Mouse (Mus musculus): ENCODE data around the gene Jhy. TPM values are rescaled to one million over a fixed set of nuclear protein-coding genes. Genes with fewer than 3 reads are reported as not detected.

Jhy gene
- total and polyA plus RNA-seq, 2 experiments from 2014 or later: 0.99 to 1.1 TPM

GRCm38 (mm10) chr9:40870331-40870730, 93.6 kb downstream of the Jhy start:
- DNase-seq (ENCODE audit: low spot score): no peak
- H3K9me3 ChIP-seq (ENCODE audit: low read length): no peaks in the 10 kb centered on the region
- ATAC-seq: no peak
- 85% methylated on average over 5 of the region's 5 CpGs for WGBS
- no peak overlapping the region for H3K27ac ChIP-seq
- H3K4me2 ChIP-seq (ENCODE audit: low read depth, low read length): no peak overlapping the region
- H3K4me3 ChIP-seq (ENCODE audit: low read length): no peak overlapping the region
- peaks cover 60% of the 10 kb centered on the region for H3K27me3 ChIP-seq (ENCODE audit: insufficient read depth, low read length)
- H3K4me1 ChIP-seq (ENCODE audit: insufficient read depth, low read length): no peaks in the 10 kb centered on the region
- TF ChIP-seq CTCF (IDR thresholded peaks at IDR 0.05; ENCODE audit: low read depth): no peak
- H3K36me3 ChIP-seq (ENCODE audit: insufficient read depth, low read length): no peaks in the 10 kb centered on the region
- H3K9ac ChIP-seq (replicated peaks; ENCODE audit: low read length): no peak overlapping the region

- TF ChIP-seq CTCF (IDR thresholded peaks at IDR 0.05; ENCODE audit: low read depth): no peak
- Histone ChIP-seq H3K4me1 (ENCODE audit: insufficient read depth, low read length) (no peaks in the 10 kb centered on the region), H3K36me3 (ENCODE audit: insufficient read depth, low read length) (no peaks in the 10 kb centered on the region), H3K4me2 (ENCODE audit: low read depth, low read length) (peak overlapping the region; percentile 74), H3K9ac (replicated peaks; ENCODE audit: low read length) (no peak overlapping the region), H3K27ac (no peak overlapping the region), H3K4me3 (ENCODE audit: low read length) (peak overlapping the region; percentile 38), H3K27me3 (ENCODE audit: insufficient read depth, low read length) (peaks cover 8% of the 10 kb centered on the region; the same call in 1 of the 2 replicates), H3K9me3 (ENCODE audit: low read length) (no peaks in the 10 kb centered on the region)
- ATAC-seq: no peak
- 5% methylated on average over 9 of the region's 9 CpGs for WGBS
- no peak for DNase-seq (ENCODE audit: low spot score)
Measured at GRCm38 (mm10) chr9:40859196-40859595, 104.7 kb downstream of the Jhy start.

- no peak for ATAC-seq
- H3K27me3 ChIP-seq (ENCODE audit: insufficient read depth, low read length): peaks cover 8% of the 10 kb centered on the region; the same call in 1 of the 2 replicates
Measured at GRCm38 (mm10) chr9:40858461-40859160, 105.3 kb downstream of the Jhy start.

GRCm38 (mm10) chr9:40851515-40851914, 112.4 kb downstream of the Jhy start:
- Histone ChIP-seq H3K27me3 (ENCODE audit: insufficient read depth, low read length) (no peaks in the 10 kb centered on the region), H3K9ac (replicated peaks; ENCODE audit: low read length) (no peak overlapping the region), H3K36me3 (ENCODE audit: insufficient read depth, low read length) (no peaks in the 10 kb centered on the region), H3K4me2 (ENCODE audit: low read depth, low read length) (no peak overlapping the region), H3K27ac (no peak overlapping the region), H3K4me1 (ENCODE audit: insufficient read depth, low read length) (no peaks in the 10 kb centered on the region), H3K9me3 (ENCODE audit: low read length) (no peaks in the 10 kb centered on the region), H3K4me3 (ENCODE audit: low read length) (no peak overlapping the region)
- DNase-seq (ENCODE audit: low spot score) (peak; percentile 19), ATAC-seq (peak; percentile 69; the same call in 1 of the 2 replicates)
- TF ChIP-seq CTCF (IDR thresholded peaks at IDR 0.05; ENCODE audit: low read depth): no peak
- WGBS: 18% methylated on average over 2 of the region's 2 CpGs

More at GRCm38 (mm10) chr9:40858461-40859160, 105.3 kb downstream of the Jhy start:
- H3K9me3 ChIP-seq (ENCODE audit: low read length): no peaks in the 10 kb centered on the region
- H3K36me3 ChIP-seq (ENCODE audit: insufficient read depth, low read length): no peaks in the 10 kb centered on the region
- H3K4me1 ChIP-seq (ENCODE audit: insufficient read depth, low read length): no peaks in the 10 kb centered on the region
- peak overlapping the region; percentile 40; the same call in 1 of the 2 replicates for H3K9ac ChIP-seq (replicated peaks; ENCODE audit: low read length)
- H3K4me2 ChIP-seq (ENCODE audit: low read depth, low read length): peak overlapping the region; percentile 74
- no peak for TF ChIP-seq CTCF (IDR thresholded peaks at IDR 0.05; ENCODE audit: low read depth)
- H3K27ac ChIP-seq: no peak overlapping the region
- H3K4me3 ChIP-seq (ENCODE audit: low read length): peak overlapping the region; percentile 38
- whole genome bisulfite sequencing: 6% methylated on average over 21 of the region's 21 CpGs
- DNase-seq (ENCODE audit: low spot score): peak; percentile 61

Other genes with a start within 250 kb of the Jhy start
- gene Hspa8, start 163.1 kb downstream of the Jhy start, total RNA-seq (2014; rRNA removed): 3,796 and 3,887 TPM in 2 replicates
- 2,316 and 2,371 TPM in 2 replicates for gene Hspa8, start 163.1 kb downstream of the Jhy start, polyA plus RNA-seq (2015; fragmentation: Nextera tagmentation; extraction: Ambion mirVana)
- gene Bsx, start 90.0 kb downstream of the Jhy start, total RNA-seq (2014; rRNA removed): not detected in 2 replicates
- not detected in 2 replicates for gene Bsx, start 90.0 kb downstream of the Jhy start, polyA plus RNA-seq (2015; fragmentation: Nextera tagmentation; extraction: Ambion mirVana)
- 0.04 and 0.42 TPM in 2 replicates for gene Crtam, start 40.5 kb upstream of the Jhy start, total RNA-seq (2014; rRNA removed)
- 0.21 and 0.52 TPM in 2 replicates for gene Crtam, start 40.5 kb upstream of the Jhy start, polyA plus RNA-seq (2015; fragmentation: Nextera tagmentation; extraction: Ambion mirVana)
- gene Ubash3b, start 197.6 kb upstream of the Jhy start, total RNA-seq (2014; rRNA removed): 41.0 and 41.3 TPM in 2 replicates
- 28.0 and 28.6 TPM in 2 replicates for gene Ubash3b, start 197.6 kb upstream of the Jhy start, polyA plus RNA-seq (2015; fragmentation: Nextera tagmentation; extraction: Ambion mirVana)

All from hindbrain, postnatal 0 days (tissue).